Mouse (Mus musculus): Measurements from ENCODE around the gene Stra6. TPM values are rescaled to one million over a fixed set of nuclear protein-coding genes. Genes with fewer than 3 reads are reported as not detected.

Stra6 gene
- polyA plus RNA-seq, 1 experiment, result 0.42 TPM

DNA sequence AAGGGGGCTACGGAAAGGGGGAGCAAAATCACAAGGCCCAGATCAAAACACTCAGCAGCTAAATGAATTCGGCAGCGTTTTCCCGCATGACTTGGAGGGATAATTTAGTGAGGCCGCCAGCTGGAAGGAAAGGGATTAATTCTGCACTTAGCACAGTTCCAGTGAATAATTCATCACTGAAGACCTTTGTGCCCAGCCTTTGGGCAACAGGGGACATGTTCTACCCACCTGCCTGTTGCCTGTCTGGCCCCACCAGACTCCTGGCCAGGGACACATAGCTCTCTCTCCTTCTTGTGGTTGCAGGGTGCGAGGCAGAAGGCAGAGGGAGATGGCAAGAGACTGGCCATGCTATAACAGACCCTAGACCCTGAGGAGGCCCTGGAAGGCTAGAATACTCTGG lies 1.9 kb downstream of the Stra6 start:
- Histone ChIP-seq H3K4me3 (ENCODE audit: insufficient read depth, low read length) (no peak overlapping the region), H3K27ac (ENCODE audit: insufficient read depth, low read length) (no peak overlapping the region), H3K4me1 (ENCODE audit: control insufficient read depth, insufficient read depth, low read length) (no peaks in the 10 kb centered on the region)
- TF ChIP-seq POLR2A (IDR thresholded peaks at IDR 0.05; ENCODE audit: low read depth, low read length), result no peak
- TF ChIP-seq CTCF (IDR thresholded peaks at IDR 0.05; ENCODE audit: borderline replicate concordance, insufficient read depth, low read length), result no peak

DNA sequence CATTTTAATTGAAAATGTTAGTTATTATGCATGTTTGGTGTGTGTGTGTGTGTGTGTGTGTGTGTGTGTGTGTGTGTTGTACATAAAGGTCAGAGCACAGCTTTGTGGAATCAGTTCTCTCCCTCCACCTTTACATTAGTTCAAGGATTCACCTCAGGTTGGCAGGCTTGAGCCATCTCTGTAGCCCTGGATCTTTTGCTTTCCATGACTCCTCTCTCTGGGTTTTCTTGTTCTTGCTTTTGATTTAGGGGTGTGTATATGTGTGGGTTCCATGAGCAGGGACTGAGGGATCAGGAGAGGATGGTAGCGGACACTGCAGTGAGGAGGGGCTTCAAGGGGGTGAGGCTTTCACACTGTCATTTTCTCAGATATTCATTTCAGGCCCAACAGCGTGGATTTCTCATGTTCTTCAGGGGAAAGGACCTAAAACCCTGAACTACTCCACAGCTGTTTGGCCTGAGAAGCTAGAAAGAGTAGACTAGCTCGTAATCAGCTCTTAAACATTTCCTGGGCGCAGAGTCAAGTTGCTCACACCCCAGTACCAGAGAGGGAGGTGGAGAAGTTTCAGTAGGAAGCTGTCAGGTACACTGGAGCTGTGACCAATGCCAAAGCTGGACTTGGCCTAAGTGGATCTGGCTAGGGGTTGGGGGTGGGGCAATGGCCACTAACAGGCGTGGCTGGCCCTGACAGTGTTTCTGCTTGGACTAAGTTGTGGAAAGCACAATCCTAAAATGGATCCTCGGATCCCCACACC lies 2.6 kb downstream of the Stra6 start:
- TF ChIP-seq CTCF (IDR thresholded peaks at IDR 0.05; ENCODE audit: borderline replicate concordance, insufficient read depth, low read length), result no peak
- no peak for TF ChIP-seq POLR2A (IDR thresholded peaks at IDR 0.05; ENCODE audit: low read depth, low read length)
- H3K27ac ChIP-seq (ENCODE audit: insufficient read depth, low read length), result no peak overlapping the region
- no peak overlapping the region for H3K4me3 ChIP-seq (ENCODE audit: insufficient read depth, low read length)
- no peaks in the 10 kb centered on the region for H3K4me1 ChIP-seq (ENCODE audit: control insufficient read depth, insufficient read depth, low read length)

GRCm38 (mm10) chr9:58066731-58067095 lies 3.1 kb downstream of the Stra6 start:
- Histone ChIP-seq H3K4me3 (ENCODE audit: insufficient read depth, low read length) (no peak overlapping the region), H3K27ac (ENCODE audit: insufficient read depth, low read length) (no peak overlapping the region), H3K4me1 (ENCODE audit: control insufficient read depth, insufficient read depth, low read length) (no peaks in the 10 kb centered on the region)
- TF ChIP-seq POLR2A (IDR thresholded peaks at IDR 0.05; ENCODE audit: low read depth, low read length), result no peak
- TF ChIP-seq CTCF (IDR thresholded peaks at IDR 0.05; ENCODE audit: borderline replicate concordance, insufficient read depth, low read length), result no peak

DNA sequence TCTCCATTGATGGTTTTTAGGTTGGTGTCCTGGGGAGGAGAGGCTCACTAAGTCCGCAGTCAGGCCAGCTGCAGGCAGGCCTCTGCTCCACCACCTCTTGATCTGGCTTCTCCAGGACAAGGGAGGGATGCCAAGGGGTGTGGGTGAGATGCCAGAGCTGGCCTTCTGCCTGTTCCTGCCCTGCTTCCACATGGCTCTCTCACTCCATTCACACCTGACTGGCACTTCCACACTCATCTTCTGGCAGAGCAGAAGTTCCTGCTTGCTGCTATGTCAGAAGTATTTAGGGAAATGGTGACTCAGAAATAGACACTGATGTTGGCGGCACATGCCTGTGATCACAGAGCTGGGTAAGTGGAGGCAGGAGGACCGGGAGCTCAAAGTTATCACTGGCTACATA lies 4.0 kb downstream of the Stra6 start:
- TF ChIP-seq POLR2A (IDR thresholded peaks at IDR 0.05; ENCODE audit: low read depth, low read length), result no peak
- no peak for TF ChIP-seq CTCF (IDR thresholded peaks at IDR 0.05; ENCODE audit: borderline replicate concordance, insufficient read depth, low read length)
- Histone ChIP-seq H3K4me1 (ENCODE audit: control insufficient read depth, insufficient read depth, low read length) (no peaks in the 10 kb centered on the region), H3K4me3 (ENCODE audit: insufficient read depth, low read length) (no peak overlapping the region), H3K27ac (ENCODE audit: insufficient read depth, low read length) (no peak overlapping the region)

DNA sequence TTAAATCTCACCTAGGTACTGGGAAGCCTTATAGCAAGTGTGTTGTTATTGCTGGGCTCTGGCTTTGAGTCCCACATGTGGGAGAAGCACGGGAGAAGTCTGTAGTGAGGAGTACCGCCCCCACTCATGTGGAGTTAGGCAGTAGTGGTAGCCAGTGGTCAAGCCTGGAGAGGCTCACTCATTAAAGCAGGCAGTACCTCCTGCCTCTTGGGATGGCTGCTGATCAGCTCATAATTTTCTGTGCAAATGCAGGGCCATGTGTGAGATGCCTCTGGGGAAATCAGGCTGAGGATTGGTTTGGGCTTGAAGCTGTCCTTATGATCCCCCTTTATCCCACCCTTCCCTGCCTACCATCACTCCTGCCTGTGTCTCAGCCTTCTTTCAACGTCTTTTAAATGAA lies 11.0 kb downstream of the Stra6 start:
- TF ChIP-seq CTCF (IDR thresholded peaks at IDR 0.05; ENCODE audit: borderline replicate concordance, insufficient read depth, low read length), result no peak
- TF ChIP-seq POLR2A (IDR thresholded peaks at IDR 0.05; ENCODE audit: low read depth, low read length), result no peak
- H3K4me1 ChIP-seq (ENCODE audit: control insufficient read depth, insufficient read depth, low read length), result no peaks in the 10 kb centered on the region
- H3K4me3 ChIP-seq (ENCODE audit: insufficient read depth, low read length), result no peak overlapping the region
- H3K27ac ChIP-seq (ENCODE audit: insufficient read depth, low read length), result no peak overlapping the region

- no peaks in the 10 kb centered on the region for H3K4me1 ChIP-seq (ENCODE audit: control insufficient read depth, insufficient read depth, low read length)
- no peak overlapping the region for H3K4me3 ChIP-seq (ENCODE audit: insufficient read depth, low read length)
- H3K27ac ChIP-seq (ENCODE audit: insufficient read depth, low read length), result no peak overlapping the region
- no peak for TF ChIP-seq POLR2A (IDR thresholded peaks at IDR 0.05; ENCODE audit: low read depth, low read length)
These were observed 21.0 kb downstream of the Stra6 start for GRCm38 (mm10) chr9:58084586-58084985.

GRCm38 (mm10) chr9:58085074-58085473 lies 21.5 kb downstream of the Stra6 start:
- H3K4me1 ChIP-seq (ENCODE audit: control insufficient read depth, insufficient read depth, low read length), result no peaks in the 10 kb centered on the region
- no peak overlapping the region for H3K4me3 ChIP-seq (ENCODE audit: insufficient read depth, low read length)
- TF ChIP-seq CTCF (IDR thresholded peaks at IDR 0.05; ENCODE audit: borderline replicate concordance, insufficient read depth, low read length) (no peak), POLR2A (IDR thresholded peaks at IDR 0.05; ENCODE audit: low read depth, low read length) (no peak)
- no peak overlapping the region for H3K27ac ChIP-seq (ENCODE audit: insufficient read depth, low read length)

- Histone ChIP-seq H3K4me3 (ENCODE audit: insufficient read depth, low read length) (no peak overlapping the region), H3K4me1 (ENCODE audit: control insufficient read depth, insufficient read depth, low read length) (no peaks in the 10 kb centered on the region), H3K27ac (ENCODE audit: insufficient read depth, low read length) (no peak overlapping the region)
- TF ChIP-seq CTCF (IDR thresholded peaks at IDR 0.05; ENCODE audit: borderline replicate concordance, insufficient read depth, low read length), result no peak
- TF ChIP-seq POLR2A (IDR thresholded peaks at IDR 0.05; ENCODE audit: low read depth, low read length), result no peak
These were observed 22.6 kb downstream of the Stra6 start for GRCm38 (mm10) chr9:58086203-58086602.

DNA sequence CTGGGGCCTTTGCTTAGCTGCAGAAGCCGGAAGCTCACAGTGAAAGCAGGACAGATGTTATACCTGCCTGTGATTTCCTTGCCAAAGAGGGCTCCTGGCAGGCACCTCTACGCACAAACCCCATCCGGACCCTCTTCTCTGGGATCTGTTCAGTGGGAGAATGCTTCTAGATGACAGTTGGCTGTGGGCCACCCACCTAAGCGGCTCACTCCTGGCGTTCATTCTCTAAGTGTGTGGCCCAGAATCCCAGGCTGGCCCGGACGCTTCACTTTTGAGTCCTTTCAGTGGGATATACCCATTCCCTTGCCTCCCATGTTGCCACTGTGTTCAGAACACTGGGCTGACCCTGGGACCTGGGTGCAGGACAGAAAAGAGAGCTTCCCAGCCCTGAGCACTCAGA lies 23.3 kb downstream of the Stra6 start:
- no peak overlapping the region for H3K27ac ChIP-seq (ENCODE audit: insufficient read depth, low read length)
- H3K4me1 ChIP-seq (ENCODE audit: control insufficient read depth, insufficient read depth, low read length), result no peaks in the 10 kb centered on the region
- H3K4me3 ChIP-seq (ENCODE audit: insufficient read depth, low read length), result no peak overlapping the region
- TF ChIP-seq POLR2A (IDR thresholded peaks at IDR 0.05; ENCODE audit: low read depth, low read length), result no peak
- TF ChIP-seq CTCF (IDR thresholded peaks at IDR 0.05; ENCODE audit: borderline replicate concordance, insufficient read depth, low read length), result no peak

DNA sequence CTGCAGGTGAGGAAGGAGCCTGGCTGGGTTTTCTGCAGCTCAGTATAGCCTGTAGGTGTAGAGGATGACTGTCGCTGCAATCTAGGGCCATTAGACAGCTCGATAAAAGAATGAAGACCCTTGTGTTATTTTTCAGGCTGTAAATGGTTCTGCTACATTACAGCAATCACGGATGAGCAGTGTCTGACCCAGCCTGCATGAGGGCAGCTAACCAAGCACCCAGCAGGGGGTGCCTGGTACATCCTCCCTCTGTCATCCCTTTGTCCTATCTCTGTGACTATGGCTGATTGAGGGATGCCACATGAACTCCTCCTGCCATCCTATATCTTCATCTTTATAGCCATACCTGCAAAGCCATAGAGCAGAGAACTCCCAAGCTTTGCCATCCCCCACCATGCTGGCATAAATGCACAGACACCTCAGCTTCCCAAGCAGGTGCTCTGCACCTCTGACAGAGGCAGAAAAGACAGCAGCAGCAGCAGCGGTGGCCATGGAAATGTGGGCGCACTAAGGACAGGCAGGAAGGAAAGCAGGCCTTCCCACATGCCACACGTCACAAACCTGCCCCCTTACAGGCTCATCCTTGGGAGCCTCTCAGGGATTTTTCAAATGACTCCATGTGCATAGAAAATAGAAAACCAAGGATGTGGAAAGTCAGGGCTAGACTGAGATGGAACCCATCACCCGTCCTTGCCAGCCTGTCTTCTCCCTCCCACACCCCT lies 23.9 kb downstream of the Stra6 start:
- Histone ChIP-seq H3K4me1 (ENCODE audit: control insufficient read depth, insufficient read depth, low read length) (no peaks in the 10 kb centered on the region), H3K27ac (ENCODE audit: insufficient read depth, low read length) (no peak overlapping the region), H3K4me3 (ENCODE audit: insufficient read depth, low read length) (no peak overlapping the region)
- TF ChIP-seq POLR2A (IDR thresholded peaks at IDR 0.05; ENCODE audit: low read depth, low read length) (no peak), CTCF (IDR thresholded peaks at IDR 0.05; ENCODE audit: borderline replicate concordance, insufficient read depth, low read length) (no peak)
